Mouse (Mus musculus) liver, embryonic 14.5 days (tissue): ENCODE results near the gene Smad3. TPM values are rescaled to one million over a fixed set of nuclear protein-coding genes. Genes with fewer than 3 reads are reported as not detected.
A peak's percentile ranks its signal among the peaks of the same experiment; 100 is the strongest.

ENCODE experiments used
- ATAC-seq: fragments of 200-750 bp; cut with Nextera tagmentation; 2 replicates; pipeline ENCODE4 v1.8.0; 2017; ENCODE audit warnings: moderate number of reproducible peaks, mild to moderate bottlenecking, moderate library complexity; ENCODE audit not compliant: insufficient read depth
- DNase-seq, 3 experiments: peaks; one replicate each; pipeline ENCODE4 v3.0.0-alpha.2; 2012 to 2013; ENCODE audit warnings: low read depth in 3 of 3, low spot score in 3 of 3
- H3K27ac ChIP-seq: fragments of 300-500 bp; sonication (generic); 2 replicates; pipeline ENCODE4 v1.5.1; 2014; ENCODE audit warnings: moderate library complexity, mild to moderate bottlenecking, control low read depth, inconsistent platforms
- H3K27me3 ChIP-seq: fragments of 300-500 bp; sonication (generic); 2 replicates; pipeline ENCODE4 v1.6.1; 2014; ENCODE audit warnings: mild to moderate bottlenecking, low read length, moderate library complexity; ENCODE audit not compliant: control insufficient read depth, insufficient read depth
- H3K36me3 ChIP-seq: fragments of 300-500 bp; sonication (generic); replicated peaks from 2 replicates; pipeline ENCODE4 v1.6.1; 2014; ENCODE audit warnings: low read depth; ENCODE audit not compliant: control insufficient read depth, insufficient read depth
- H3K4me1 ChIP-seq, 2 experiments: fragments of 200-500 bp in 1 of 2; fragments of 300-500 bp in 1 of 2; sonication (generic) in 1 of 2; replicated peaks; 2 replicates each; pipeline ENCODE4 v1.6.1; 2012 to 2014; ENCODE audit warnings: antibody characterized with exemption in 1 of 2, inconsistent platforms in 1 of 2, low read length in 1 of 2; ENCODE audit not compliant: control insufficient read depth in 2 of 2, insufficient read depth in 2 of 2
- H3K4me2 ChIP-seq: fragments of 300-500 bp; sonication (generic); 2 replicates; pipeline ENCODE4 v1.6.1; 2014; ENCODE audit warnings: low read depth, mild to moderate bottlenecking, control low read depth, moderate library complexity
- H3K4me3 ChIP-seq, 2 experiments: fragments of 200-500 bp in 1 of 2; fragments of 300-500 bp in 1 of 2; sonication (generic) in 1 of 2; 2 replicates each; pipeline ENCODE4 v1.5.1; 2012 to 2014; ENCODE audit warnings: low read depth in 2 of 2, low read length in 2 of 2, mild to moderate bottlenecking in 2 of 2, control low read depth in 1 of 2, inconsistent platforms in 1 of 2, moderate library complexity in 1 of 2; ENCODE audit not compliant: insufficient read depth in 1 of 2
- H3K9ac ChIP-seq: fragments of 300-500 bp; sonication (generic); replicated peaks from 2 replicates; pipeline ENCODE4 v1.6.1; 2014; ENCODE audit warnings: mild to moderate bottlenecking, control low read depth, moderate library complexity
- H3K9me3 ChIP-seq: fragments of 300-500 bp; sonication (generic); 2 replicates; pipeline ENCODE4 v1.6.1; 2016; ENCODE audit warnings: low read length, mixed read lengths; ENCODE audit not compliant: control insufficient read depth
- CTCF ChIP-seq: IDR thresholded peaks from 2 replicates; pipeline ENCODE4 v1.5.1; 2016; ENCODE audit warnings: antibody characterized with exemption, low read depth, control low read depth
- EP300 ChIP-seq: IDR thresholded peaks from 2 replicates; pipeline ENCODE4 v1.6.1; 2016; ENCODE audit warnings: antibody characterized with exemption, low read depth
- WGBS: fragments of 180-500 bp; shearing (Covaris S2); extraction: QIAGEN DNeasy Blood & Tissue Kit; methylation state at CpG from one replicate; pipeline ENCODE4 v1.1.7; 2014; ENCODE audit not compliant: insufficient replicate concordance; 5-methylcytosine and 5-hydroxymethylcytosine counted together
- polyA plus RNA-seq, 2 experiments: library from polyadenylated mRNA; depleted of rRNA in 1 of 2; stranded (reverse) in 1 of 2; unstranded in 1 of 2; fragments of >200 nt; fragmentation: Nextera tagmentation in 1 of 2; extraction: Ambion mirVana in 1 of 2; gene quantifications; 2 replicates each; pipeline versions ENCODE4 v1.2.1 to v1.2.3; 2012 to 2014

The Smad3 gene
- polyA plus RNA-seq, 2 experiments = 1.7 to 3.2 TPM

DNA sequence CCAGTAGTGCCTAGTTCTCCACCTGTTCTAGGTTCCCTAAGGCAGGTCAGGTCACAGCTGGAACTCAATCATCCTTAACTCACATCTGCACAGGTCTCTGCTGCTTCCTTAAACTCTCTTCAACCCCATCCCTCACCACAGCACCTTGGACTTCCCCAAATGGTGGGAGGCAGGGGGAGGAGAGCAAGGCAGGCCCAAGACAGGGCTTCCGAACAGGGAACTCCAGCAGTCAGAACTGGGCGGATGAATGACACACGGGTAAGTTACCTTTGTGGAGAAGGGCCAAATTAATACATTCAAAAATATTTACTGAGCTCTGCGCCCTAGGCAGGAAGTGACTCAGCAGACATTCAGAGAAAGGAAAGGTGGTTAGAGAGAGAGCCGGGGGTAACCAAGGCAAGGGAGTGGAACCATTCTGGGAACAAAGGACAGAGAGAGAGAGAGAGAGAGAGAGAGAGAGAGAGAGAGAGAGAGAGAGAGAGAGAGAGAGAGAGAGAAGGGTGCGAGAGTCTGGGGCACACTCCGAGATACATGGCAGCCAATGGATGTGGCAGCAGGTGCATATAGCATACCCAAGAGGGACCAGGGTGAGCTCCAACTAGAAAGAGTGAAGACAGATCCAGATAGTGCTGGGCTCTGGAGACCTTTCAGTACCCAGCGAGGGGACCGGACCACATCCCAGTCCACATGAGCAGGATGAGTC is 36.1 kb downstream of the Smad3 start:
- no peaks in the 10 kb centered on the region for H3K27me3 ChIP-seq
- no peak for DNase-seq
- no peak overlapping the region for H3K4me2 ChIP-seq
- no peaks in the 10 kb centered on the region for H3K9me3 ChIP-seq
- no peak overlapping the region; the same call in 1 of the 2 replicates for H3K27ac ChIP-seq
- H3K36me3 ChIP-seq = no peaks in the 10 kb centered on the region
- TF ChIP-seq EP300 = no peak
- TF ChIP-seq CTCF = no peak
- H3K4me3 ChIP-seq = no peak overlapping the region
- ATAC-seq = no peak
- no peak overlapping the region for H3K9ac ChIP-seq
- peaks cover 18 to 55% of the 10 kb centered on the region in 2 experiments for H3K4me1 ChIP-seq
- whole genome bisulfite sequencing = 36% methylated on average over 9 of the region's 9 CpGs

DNA sequence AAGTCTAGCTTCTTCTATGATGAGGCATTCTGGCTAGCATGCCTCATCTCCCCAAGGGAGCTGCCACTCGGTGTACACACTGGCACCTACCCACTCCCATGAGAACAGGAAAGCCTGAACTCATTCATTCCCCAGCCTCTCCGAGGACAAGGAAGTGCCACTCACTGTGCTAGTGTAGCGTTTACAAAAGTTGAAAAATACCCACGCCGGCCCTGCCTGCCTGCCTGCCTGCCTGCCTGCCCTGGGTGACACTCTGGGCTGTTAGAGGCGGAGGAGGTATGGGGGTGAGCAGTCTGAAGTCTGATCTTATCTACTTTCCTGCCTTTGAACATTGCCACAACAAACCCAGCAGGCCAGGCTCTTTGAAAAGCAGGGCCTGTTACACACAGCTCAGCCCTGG is 37.1 kb downstream of the Smad3 start:
- TF ChIP-seq EP300 (no peak), CTCF (no peak)
- 0 out of 2 replicates have a peak, but pooled peaks have one; percentile 43 for ATAC-seq
- H3K9ac ChIP-seq = no peak overlapping the region

DNA sequence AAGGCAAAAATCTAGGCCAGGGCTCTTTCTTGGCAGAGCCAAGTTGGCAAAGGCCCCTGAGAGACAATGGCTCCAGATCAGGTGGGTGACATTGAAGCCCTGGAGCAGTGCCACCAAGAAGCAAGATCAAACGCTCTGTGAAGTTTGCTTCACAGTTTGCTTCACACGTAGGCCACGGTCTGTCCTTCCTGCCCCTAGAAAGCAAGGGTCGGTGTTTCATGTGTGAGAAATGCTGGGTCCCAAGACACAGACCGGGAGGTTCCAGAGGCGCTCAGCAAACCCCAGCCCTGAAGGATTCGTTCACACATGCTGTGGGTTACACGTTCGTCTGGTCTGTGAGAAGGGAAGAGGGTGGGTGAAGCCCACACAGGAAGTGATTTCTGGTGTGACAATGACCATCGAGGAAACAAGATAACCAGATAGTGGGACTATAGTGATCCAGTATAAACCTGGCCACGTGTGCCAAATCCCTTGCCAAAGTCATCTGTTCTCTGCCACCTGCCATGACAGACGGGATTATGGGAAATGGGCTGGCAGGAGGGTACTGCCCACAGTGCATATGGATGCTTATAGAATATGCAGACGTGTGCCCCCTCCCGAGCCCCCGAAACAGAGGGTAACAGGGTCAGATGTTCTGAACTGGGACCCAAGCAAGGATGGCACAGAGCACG is 37.9 kb downstream of the Smad3 start:
- no peak for ATAC-seq
- Histone ChIP-seq H3K27ac (no peak overlapping the region), H3K4me1 (peaks cover 12 to 60% of the 10 kb centered on the region in 2 experiments), H3K4me2 (no peak overlapping the region), H3K9me3 (no peaks in the 10 kb centered on the region), H3K9ac (no peak overlapping the region), H3K27me3 (no peaks in the 10 kb centered on the region), H3K4me3 (no peak overlapping the region), H3K36me3 (no peaks in the 10 kb centered on the region)
- WGBS = 45% methylated on average over 16 of the region's 16 CpGs
- no peak for TF ChIP-seq CTCF
- no peak for TF ChIP-seq EP300
- no peak for DNase-seq

More for the DNA sequence above, 37.1 kb downstream of the Smad3 start:
- H3K27ac ChIP-seq = no peak overlapping the region
- H3K27me3 ChIP-seq = no peaks in the 10 kb centered on the region
- H3K4me1 ChIP-seq = peaks cover 10 to 55% of the 10 kb centered on the region in 2 experiments
- no peak for DNase-seq
- no peak overlapping the region for H3K4me3 ChIP-seq
- H3K4me2 ChIP-seq = 0 out of 2 replicates have a peak overlapping the region, but pooled peaks have one; percentile 8
- no peaks in the 10 kb centered on the region for H3K9me3 ChIP-seq
- no peaks in the 10 kb centered on the region for H3K36me3 ChIP-seq
- 4% methylated on average over 6 of the region's 6 CpGs for WGBS

DNA sequence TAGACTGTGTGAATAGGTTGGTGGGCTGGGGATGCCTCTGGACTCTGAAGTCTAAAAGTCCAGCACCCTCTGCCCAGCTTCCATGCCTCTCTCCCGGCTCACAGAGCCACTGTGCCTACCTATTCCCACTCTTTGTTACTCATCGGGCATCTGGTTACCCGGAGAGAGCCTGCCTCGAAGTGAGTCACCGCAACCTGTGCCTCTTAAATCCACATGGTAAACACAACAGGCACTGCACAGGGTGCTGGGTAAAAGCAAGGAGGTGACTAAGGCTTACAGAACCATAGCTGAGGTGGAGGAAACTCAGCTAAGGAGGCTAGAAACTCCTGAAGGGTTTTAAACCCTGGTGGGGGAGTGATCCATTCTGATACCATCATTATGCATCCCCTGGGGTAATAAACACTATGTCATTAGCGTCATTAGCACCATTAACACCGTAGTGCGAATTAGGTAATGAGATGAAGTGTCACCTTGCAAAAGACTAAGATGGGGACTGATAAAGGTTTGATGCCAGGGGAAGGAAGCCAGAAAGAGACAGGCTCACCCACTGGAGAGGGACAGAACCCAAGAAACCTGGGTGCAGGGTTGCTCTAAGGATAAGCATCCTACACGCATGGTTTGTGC is 38.9 kb downstream of the Smad3 start:
- 74% methylated on average over 9 of the region's 9 CpGs for WGBS

DNA sequence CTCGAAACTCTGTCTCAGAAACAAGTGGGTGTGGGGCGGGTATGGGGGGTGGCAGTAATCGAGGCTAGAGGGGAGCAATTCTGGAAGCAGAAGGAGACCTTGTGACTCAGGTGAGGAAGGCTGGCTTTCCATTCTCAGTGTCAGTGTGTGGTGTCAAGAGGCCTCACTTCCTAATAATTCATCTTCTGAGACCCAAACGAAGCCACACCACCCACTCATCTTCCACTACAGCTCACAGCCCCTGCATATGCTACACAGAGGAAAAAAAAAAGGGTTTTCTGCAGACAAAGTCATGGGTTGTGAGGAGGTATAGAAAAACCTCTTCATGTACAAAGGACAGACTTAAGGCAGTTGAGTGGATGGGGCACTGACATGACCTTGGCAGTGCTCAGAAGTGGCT is 39.6 kb downstream of the Smad3 start:
- H3K4me2 ChIP-seq = no peak overlapping the region
- no peak overlapping the region for H3K4me3 ChIP-seq
- no peak for ATAC-seq
- TF ChIP-seq CTCF = no peak
- no peak for TF ChIP-seq EP300
- no peaks in the 10 kb centered on the region for H3K9me3 ChIP-seq
- peaks cover 14 to 62% of the 10 kb centered on the region in 2 experiments for H3K4me1 ChIP-seq
- no peak overlapping the region for H3K9ac ChIP-seq
- 52% methylated on average over 4 of the region's 4 CpGs for WGBS
- no peak overlapping the region for H3K27ac ChIP-seq
- H3K36me3 ChIP-seq = no peaks in the 10 kb centered on the region
- no peak for DNase-seq
- no peaks in the 10 kb centered on the region for H3K27me3 ChIP-seq

More for the DNA sequence above, 38.9 kb downstream of the Smad3 start:
- Histone ChIP-seq H3K4me1 (peaks cover 14 to 60% of the 10 kb centered on the region in 2 experiments), H3K4me2 (no peak overlapping the region), H3K27ac (no peak overlapping the region), H3K27me3 (no peaks in the 10 kb centered on the region), H3K36me3 (no peaks in the 10 kb centered on the region), H3K9ac (no peak overlapping the region), H3K9me3 (no peaks in the 10 kb centered on the region), H3K4me3 (no peak overlapping the region)
- TF ChIP-seq EP300 (no peak), CTCF (no peak)
- DNase-seq (no peak), ATAC-seq (no peak)
